Mouse (Mus musculus) natural killer cell, adult 2 months (primary cell): ENCODE measurements around the gene Tmem121.
"Not testable (repeated sequence)": the region's sequence is repeated elsewhere in the genome, so short reads cannot be mapped to it uniquely, and the experiment has no call there.

ENCODE experiments used
- DNase-seq, 2 experiments: peaks; one replicate each; pipeline ENCODE4 v3.0.0; 2022; ENCODE audit warnings: low spot score in 2 of 2

Gene Tmem121

DNA sequence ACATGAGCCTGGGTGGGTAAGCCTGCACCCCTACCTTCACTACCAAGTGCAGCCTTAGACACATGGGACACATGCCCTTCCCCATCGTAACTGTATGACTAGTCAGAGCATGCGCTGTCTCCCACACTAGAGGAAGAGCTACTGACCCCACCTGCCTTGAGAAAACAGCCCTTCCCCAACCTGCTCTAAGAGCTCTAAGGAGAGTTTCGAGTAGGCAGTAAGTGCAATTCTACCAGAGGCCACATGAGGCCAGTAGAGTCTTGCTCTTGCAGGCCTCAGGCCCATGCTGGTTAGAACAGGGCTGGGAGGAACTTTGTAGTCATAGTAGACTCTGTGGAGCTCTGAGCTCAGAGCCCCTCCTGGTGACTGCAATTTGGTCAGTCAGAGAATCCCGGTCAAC is 34.7 kb downstream of the Tmem121 start:
- peak; percentile 58 to 77 for DNase-seq

DNA sequence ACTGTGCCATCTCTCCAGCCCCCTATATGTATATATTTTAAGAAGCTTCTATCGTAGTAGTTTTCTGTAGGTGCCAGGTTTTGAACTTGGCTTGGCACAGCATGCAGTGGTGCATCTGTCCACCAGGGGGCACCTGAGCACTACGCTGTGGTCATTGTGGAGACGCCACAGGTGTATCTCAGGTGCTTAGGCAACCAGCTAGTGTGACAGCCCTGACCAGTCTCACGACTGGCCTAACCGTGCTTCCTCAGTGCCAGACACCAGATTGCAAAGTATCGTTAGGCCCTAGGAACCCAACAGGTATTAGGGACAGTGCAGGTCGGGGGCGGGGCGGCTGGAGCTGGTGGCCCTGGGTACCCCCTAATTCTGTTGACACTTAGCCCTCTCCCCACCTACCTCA is 35.6 kb downstream of the Tmem121 start:
- peak; percentile 45 to 75 for DNase-seq

DNA sequence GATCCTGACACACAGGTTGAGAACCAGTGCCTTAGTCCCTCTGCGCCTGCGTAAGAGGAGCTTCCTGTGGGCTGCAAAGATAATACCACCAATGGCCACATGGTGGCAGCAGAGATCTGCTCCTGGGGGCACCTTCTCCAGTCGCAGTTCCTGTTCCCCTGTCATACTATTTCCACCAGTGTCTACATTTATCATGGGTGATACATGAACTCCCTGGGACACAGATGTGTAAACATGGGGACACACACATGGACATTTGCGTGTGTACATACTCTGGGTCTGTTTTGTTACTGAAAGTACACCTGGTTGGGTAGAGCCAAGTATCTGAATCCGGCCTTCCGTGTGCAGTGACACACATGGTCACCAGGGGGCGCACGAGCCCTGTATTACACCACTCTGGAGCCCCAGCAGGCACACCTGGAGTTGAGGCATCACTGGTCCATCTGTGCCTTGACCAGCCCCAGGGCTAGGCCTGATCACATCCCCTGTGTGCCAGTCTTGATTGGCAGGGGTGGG is 36.4 kb downstream of the Tmem121 start:
- DNase-seq, result peak; percentile 94 to 97

DNA sequence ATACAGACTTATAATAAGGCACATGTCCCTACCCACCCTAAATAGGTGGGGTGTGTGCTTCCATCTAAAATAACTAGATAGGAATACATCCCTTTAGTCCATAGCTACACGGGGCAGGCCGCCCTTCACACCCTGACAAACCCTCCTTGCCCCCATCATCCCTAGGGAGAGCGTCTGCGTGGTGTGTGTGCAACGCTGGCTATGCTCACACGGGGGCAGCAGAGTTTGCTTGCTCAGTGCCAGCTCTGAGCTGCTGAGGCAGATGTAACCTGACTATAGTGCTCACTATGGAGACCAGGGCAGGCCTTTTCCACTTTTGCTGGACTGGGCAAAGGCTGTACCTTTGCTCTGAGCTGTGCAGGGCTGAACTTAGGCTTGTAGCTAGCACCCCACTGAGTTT is 37.0 kb downstream of the Tmem121 start:
- peak; percentile 26 to 84 for DNase-seq

DNA sequence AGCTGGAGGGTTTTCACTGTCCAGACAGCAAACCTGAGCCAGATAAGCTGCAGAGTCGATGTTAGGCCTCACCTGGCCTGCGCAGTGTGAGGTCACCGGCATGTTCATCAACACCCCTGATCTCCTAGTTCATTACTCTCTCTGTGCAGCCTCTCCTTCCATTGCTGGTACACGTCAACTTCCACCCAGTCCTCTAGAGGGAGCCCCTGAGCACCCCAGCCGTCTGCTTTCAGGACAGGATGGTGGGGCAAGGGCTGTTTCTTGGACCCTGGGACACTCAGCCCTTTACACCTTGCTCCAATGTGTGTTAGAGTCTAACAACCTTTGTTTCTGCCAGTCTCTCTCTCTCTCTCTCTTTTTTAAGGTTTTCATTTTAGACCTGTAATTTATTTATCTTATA is 38.5 kb downstream of the Tmem121 start:
- DNase-seq, result peak; percentile 39 to 82

DNA sequence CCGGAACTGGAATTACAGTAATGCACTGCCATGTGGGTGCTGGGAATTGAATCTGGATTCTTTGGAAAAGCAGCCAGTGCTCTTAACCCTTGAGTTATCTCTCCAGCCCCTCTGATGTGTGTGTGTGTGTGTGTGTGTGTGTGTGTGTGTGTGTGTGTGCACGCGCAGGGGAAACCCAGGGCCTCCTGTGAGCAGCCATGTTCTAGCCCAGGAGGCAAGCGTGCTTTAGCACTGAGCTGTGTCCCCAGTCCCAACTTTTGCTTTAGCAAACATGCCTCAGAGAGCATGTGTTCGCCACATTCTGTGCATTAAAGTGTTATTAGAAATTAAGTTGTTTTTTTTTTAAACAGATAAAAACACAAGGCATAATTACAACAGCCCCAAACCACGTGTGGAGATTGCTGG is 39.0 kb downstream of the Tmem121 start:
- peak in 1 of 2 experiments; percentile 45 for DNase-seq

DNA sequence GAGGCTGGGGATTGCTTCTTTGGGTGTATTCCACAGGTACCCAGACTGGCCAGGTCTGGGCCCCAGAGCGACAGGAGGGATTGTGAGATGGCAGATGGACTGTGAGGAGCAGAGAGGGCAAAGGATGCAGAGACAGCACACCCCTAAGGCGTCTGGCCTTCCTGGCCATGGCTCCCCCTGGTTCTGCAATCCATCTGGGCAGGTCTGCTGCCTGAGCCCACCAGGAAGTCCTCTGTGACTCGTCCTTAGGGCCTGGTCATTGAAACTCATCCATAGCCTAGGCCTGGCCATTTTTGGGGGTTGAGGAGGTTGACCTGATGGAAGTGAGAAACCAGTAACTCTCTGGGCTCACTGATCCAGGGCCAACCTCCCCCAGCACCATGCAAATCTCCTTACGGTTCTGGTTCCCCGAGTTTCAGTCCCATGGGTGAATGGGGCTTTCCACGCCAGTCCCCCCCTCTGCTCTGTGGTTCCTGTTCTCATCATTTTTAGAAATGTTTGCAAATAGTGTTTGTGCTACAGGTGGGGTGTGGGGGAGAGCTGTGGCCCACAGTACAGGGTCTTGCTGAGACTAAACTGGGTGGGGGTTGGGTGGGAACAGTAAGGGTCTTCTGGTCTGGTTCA is 42.4 kb downstream of the Tmem121 start:
- DNase-seq, result peak in 1 of 2 experiments; percentile 84

DNA sequence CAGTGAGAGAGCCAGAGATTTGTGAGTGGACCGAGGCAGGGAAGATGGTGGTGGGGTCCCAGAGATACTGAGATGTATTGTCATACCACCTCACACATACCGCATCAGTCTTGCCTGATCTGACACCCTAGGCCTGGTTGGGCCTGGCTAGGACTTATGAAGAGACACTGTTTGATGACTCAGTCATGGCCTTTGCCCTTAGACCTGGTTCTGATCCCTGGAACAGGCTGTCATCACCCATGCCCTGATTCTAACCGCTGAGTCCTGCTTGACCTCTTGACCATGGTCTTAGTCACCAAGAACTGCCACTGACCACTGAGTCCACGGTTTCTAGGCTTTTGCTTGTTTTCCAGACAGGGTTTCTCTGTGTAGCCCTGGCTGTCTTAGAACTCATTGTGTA is 45.0 kb downstream of the Tmem121 start:
- DNase-seq, result no peak

DNA sequence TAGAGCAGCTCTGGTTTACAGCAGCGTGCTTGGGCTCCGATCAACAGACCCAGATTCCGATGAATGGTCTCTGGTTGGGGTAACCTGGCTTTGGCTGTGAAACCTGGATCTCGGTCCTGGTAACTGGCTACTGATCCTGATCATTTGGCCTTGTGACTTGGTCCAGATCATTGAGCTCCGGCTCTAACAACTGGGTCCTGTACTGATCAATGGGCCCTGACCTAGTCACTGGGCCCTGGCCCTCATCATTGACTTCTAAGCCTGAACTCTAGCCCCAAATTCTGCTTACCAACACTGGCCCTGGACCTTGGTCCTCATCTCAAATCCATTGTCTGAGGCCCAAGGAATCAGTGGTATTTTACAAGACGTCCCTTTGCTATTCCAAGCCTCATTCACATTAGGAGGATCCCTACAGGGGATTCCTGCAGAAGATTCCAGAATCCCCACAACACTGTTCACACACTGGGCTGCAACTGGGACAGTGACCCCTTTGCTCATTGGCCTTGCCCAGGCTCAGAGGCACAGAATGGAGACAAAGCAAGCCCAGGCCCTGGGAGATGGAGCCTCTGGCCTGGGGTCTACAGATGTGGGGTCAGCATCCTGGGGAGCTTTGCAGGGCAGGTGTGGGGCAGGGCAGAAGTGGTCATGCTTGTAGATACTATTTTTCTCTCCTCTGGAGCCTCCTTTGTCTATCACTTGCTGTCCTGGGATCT is 46.0 kb downstream of the Tmem121 start:
- not testable (repeated sequence) for DNase-seq

DNA sequence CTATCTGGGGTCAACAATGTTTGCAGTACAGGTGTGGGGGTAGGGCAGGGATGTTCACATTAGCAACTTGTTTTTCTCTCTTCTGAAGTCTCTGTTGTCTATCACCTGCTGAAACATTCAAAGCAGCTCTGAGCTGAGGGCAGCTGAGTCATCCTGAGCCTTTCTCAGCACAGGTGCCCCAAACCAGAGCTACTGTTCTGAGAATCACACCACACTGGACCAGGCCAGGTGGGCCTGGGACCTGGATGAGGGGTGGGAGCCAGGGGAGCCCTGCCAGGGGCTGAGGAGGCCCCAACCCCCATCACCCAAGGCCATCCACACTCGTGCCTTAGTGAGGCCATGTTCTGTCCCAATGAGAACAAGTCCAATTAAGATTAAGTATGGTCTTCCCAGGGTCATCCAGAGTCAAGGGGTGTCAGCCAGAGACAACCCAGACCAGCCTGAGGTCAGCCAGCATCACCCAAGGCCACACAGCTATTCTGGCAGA is 46.6 kb downstream of the Tmem121 start:
- DNase-seq, result not testable (repeated sequence)
